Mouse (Mus musculus) hindbrain, embryonic 11.5 days (tissue): ENCODE measurements around the gene Arhgap4. TPM values are rescaled to one million over a fixed set of nuclear protein-coding genes. Genes with fewer than 3 reads are reported as not detected.
A peak's percentile ranks its signal among the peaks of the same experiment; 100 is the strongest.

Experiments used
- ATAC-seq: fragments of 200-750 bp; cut with Nextera tagmentation; 2 replicates; pipeline ENCODE4 v1.8.0; 2017; ENCODE audit warnings: mild to moderate bottlenecking, moderate TSS enrichment, moderate library complexity; ENCODE audit not compliant: low FRiP score
- DNase-seq: peaks from one replicate; pipeline ENCODE4 v3.0.0-alpha.2; 2015; ENCODE audit warnings: low spot score
- H3K27ac ChIP-seq: fragments of 300-500 bp; sonication (generic); 2 replicates; pipeline ENCODE4 v1.5.1; 2014; ENCODE audit warnings: mild to moderate bottlenecking, low read depth, low read length
- H3K27me3 ChIP-seq: fragments of 300-500 bp; sonication (generic); 2 replicates; pipeline ENCODE4 v1.6.1; 2014; ENCODE audit warnings: mild to moderate bottlenecking, low read length, moderate library complexity, mixed read lengths; ENCODE audit not compliant: control insufficient read depth, insufficient read depth
- H3K36me3 ChIP-seq: fragments of 300-500 bp; sonication (generic); 2 replicates; pipeline ENCODE4 v1.6.1; 2014; ENCODE audit warnings: mild to moderate bottlenecking, low read length, moderate library complexity, mixed read lengths; ENCODE audit not compliant: control insufficient read depth, insufficient read depth
- H3K4me1 ChIP-seq: fragments of 300-500 bp; sonication (generic); replicated peaks from 2 replicates; pipeline ENCODE4 v1.6.1; 2014; ENCODE audit warnings: low read length, mixed read lengths; ENCODE audit not compliant: control insufficient read depth, insufficient read depth
- H3K4me2 ChIP-seq: fragments of 300-500 bp; sonication (generic); replicated peaks from 2 replicates; pipeline ENCODE4 v1.6.1; 2014; ENCODE audit warnings: mild to moderate bottlenecking, low read depth, low read length
- H3K4me3 ChIP-seq: fragments of 300-500 bp; sonication (generic); 2 replicates; pipeline ENCODE4 v1.5.1; 2014; ENCODE audit warnings: low read depth, low read length
- H3K9ac ChIP-seq: fragments of 300-500 bp; sonication (generic); 2 replicates; pipeline ENCODE4 v1.6.1; 2014; ENCODE audit warnings: low read depth, low read length
- H3K9me3 ChIP-seq: fragments of 300-500 bp; sonication (generic); 2 replicates; pipeline ENCODE4 v1.6.1; 2016; ENCODE audit warnings: low read length; ENCODE audit not compliant: control insufficient read depth
- WGBS: fragments of 180-500 bp; shearing (Covaris S2); extraction: QIAGEN DNeasy Blood & Tissue Kit; methylation state at CpG from one replicate; pipeline ENCODE4 v1.1.7; 2014; 5-methylcytosine and 5-hydroxymethylcytosine counted together
- polyA plus RNA-seq: library from polyadenylated mRNA; unstranded; fragments of >200 nt; fragmentation: Nextera tagmentation; extraction: Ambion mirVana; gene quantifications from 2 replicates; pipeline ENCODE4 v1.2.1, GENCODE M21; 2014

Arhgap4 gene
- polyA plus RNA-seq, 1 experiment from 2014 or later: 0.99 TPM

- Histone ChIP-seq H3K36me3 (no peaks in the 10 kb centered on the region), H3K4me3 (peak overlapping the region; percentile 58; the same call in 1 of the 2 replicates), H3K9ac (peak overlapping the region; percentile 42; the same call in 1 of the 2 replicates), H3K9me3 (no peaks in the 10 kb centered on the region), H3K27me3 (no peaks in the 10 kb centered on the region), H3K4me2 (peak overlapping the region; percentile 57), H3K4me1 (no peaks in the 10 kb centered on the region), H3K27ac (no peak overlapping the region)
- WGBS: 58% methylated on average over 4 of the region's 8 CpGs
- ATAC-seq (no peak), DNase-seq (no peak)
Measured at GRCm38 (mm10) chrX:73922550-73922882, 846 bp upstream of the Arhgap4 start.

GRCm38 (mm10) chrX:73921285-73921822, 316 bp downstream of the Arhgap4 start:
- Histone ChIP-seq H3K4me3 (peak overlapping the region; percentile 58), H3K9me3 (no peaks in the 10 kb centered on the region), H3K36me3 (no peaks in the 10 kb centered on the region), H3K9ac (peak overlapping the region; percentile 72), H3K4me2 (peak overlapping the region; percentile 64), H3K4me1 (no peaks in the 10 kb centered on the region), H3K27ac (peak overlapping the region; percentile 63), H3K27me3 (no peaks in the 10 kb centered on the region)
- ATAC-seq: peak; percentile 55
- no peak for DNase-seq
- WGBS: 14% methylated on average over 34 of the region's 34 CpGs

GRCm38 (mm10) chrX:73918631-73919030, 3.0 kb downstream of the Arhgap4 start:
- H3K4me3 ChIP-seq: no peak overlapping the region
- H3K9me3 ChIP-seq: no peaks in the 10 kb centered on the region
- no peak overlapping the region for H3K9ac ChIP-seq
- H3K4me2 ChIP-seq: no peak overlapping the region
- no peaks in the 10 kb centered on the region for H3K27me3 ChIP-seq
- WGBS: 92% methylated on average over 5 of the region's 5 CpGs
- no peak for DNase-seq
- H3K4me1 ChIP-seq: no peaks in the 10 kb centered on the region
- no peak overlapping the region for H3K27ac ChIP-seq
- no peaks in the 10 kb centered on the region for H3K36me3 ChIP-seq
- ATAC-seq: no peak

DNA sequence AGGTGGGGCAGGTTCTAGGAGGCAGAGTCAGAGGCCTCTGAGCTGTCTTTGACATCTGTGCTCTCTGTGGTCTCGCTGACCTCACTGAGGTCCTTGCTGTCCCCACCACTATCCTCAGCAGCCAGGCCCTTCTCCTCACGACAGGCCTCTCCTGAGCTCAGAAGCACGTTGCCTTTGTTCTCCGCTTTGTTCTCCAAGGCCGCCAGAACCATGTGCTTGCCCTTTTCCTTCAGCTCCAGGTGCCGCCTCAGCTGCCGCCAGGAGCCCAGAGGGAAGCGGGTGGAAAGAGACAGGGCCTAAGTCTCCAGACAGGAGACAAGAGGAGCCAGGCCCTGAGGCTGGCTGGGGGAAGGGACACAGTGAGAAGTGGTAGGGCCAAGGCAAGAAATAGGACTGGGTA, 4.7 kb downstream of the Arhgap4 start:
- no peak overlapping the region for H3K27ac ChIP-seq
- H3K4me3 ChIP-seq: no peak overlapping the region
- ATAC-seq: no peak
- H3K36me3 ChIP-seq: no peaks in the 10 kb centered on the region
- WGBS: 81% methylated on average over 8 of the region's 8 CpGs
- no peaks in the 10 kb centered on the region for H3K4me1 ChIP-seq
- no peak overlapping the region for H3K9ac ChIP-seq
- H3K9me3 ChIP-seq: no peaks in the 10 kb centered on the region
- H3K27me3 ChIP-seq: no peaks in the 10 kb centered on the region
- DNase-seq: no peak
- no peak overlapping the region for H3K4me2 ChIP-seq

DNA sequence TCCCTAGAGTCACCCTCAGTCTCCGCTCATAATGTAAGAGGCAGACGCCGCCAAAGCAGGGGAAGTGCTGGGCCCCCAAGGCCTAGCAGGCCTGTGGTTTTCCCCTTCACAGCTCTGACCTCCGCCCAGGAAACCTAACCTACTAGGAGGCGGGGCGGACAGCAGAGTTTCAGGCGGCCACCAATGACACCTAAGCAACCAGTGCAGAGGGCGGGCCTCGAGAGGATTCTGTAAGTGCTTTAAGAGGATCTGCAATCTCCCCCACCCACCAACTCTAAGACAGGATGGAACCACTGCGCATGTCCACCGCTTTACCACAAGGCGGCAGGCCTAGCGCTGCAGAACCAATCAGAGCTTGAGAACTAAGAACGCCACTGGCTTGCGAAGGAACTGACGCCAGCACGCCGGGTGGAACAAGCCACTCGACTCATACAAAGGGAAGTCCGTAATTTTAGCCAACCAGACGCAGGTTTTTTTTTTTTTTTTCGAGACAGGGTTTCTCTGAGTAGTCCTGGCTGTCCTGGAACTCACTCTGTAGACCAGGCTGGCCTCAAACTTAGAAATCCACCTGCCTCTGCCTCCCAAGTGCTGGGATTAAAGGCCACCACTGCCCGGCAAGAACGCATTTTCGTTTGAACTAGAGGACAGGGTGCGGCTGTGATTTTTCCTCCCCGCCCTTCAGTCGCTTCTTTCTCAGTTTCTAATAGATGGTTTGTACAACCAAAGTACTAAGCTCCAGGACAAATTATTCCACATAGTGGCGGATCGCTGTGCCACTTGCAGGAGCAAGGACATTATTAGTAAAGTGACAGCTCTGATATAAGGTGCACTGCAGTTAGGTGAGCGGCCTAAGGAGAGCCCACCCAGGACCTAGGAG, 6.6 kb downstream of the Arhgap4 start:
- peak; percentile 87 for DNase-seq
- 24% methylated on average over 31 of the region's 31 CpGs for WGBS
- Histone ChIP-seq H3K9me3 (no peaks in the 10 kb centered on the region), H3K4me1 (no peaks in the 10 kb centered on the region), H3K27ac (peak overlapping the region; percentile 42; the same call in 1 of the 2 replicates), H3K4me2 (peak overlapping the region; percentile 26), H3K4me3 (0 out of 2 replicates have a peak overlapping the region, but pooled peaks have one; percentile 10), H3K9ac (no peak overlapping the region), H3K36me3 (no peaks in the 10 kb centered on the region), H3K27me3 (no peaks in the 10 kb centered on the region)
- ATAC-seq: peak; percentile 96

GRCm38 (mm10) chrX:73911588-73911987, 10.1 kb downstream of the Arhgap4 start:
- H3K4me1 ChIP-seq: no peaks in the 10 kb centered on the region
- no peak overlapping the region for H3K9ac ChIP-seq
- H3K4me2 ChIP-seq: no peak overlapping the region
- no peak overlapping the region for H3K4me3 ChIP-seq
- H3K36me3 ChIP-seq: no peaks in the 10 kb centered on the region
- DNase-seq (no peak), ATAC-seq (no peak)
- H3K27me3 ChIP-seq: no peaks in the 10 kb centered on the region
- 76% methylated on average over 2 of the region's 2 CpGs for WGBS
- no peak overlapping the region for H3K27ac ChIP-seq
- no peaks in the 10 kb centered on the region for H3K9me3 ChIP-seq

DNA sequence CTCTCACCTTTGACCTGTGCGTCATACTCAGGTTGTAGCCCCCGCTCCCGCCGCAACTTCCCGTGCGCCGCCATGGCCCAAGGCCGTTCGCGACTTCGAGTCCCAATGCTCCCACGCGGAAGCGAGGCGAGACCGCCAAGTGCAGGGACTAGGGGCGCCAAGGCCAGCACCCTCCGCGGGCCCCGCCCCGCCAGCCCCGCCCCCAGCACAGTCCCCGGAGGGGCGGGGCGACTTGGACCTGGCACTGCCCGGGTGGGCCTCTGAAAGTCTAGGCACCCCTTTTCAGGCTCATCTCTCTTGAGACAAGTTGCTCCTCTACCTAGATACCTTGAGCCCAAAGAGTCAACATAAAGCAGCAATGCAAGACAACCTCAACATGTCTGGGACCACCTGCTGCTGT, 10.5 kb downstream of the Arhgap4 start:
- Histone ChIP-seq H3K27ac (no peak overlapping the region), H3K4me2 (0 out of 2 replicates have a peak overlapping the region, but pooled peaks have one; percentile 4), H3K4me3 (no peak overlapping the region), H3K9ac (no peak overlapping the region), H3K4me1 (no peaks in the 10 kb centered on the region), H3K27me3 (no peaks in the 10 kb centered on the region), H3K9me3 (no peaks in the 10 kb centered on the region), H3K36me3 (no peaks in the 10 kb centered on the region)
- ATAC-seq (no peak), DNase-seq (no peak)
- WGBS: 14% methylated on average over 23 of the region's 26 CpGs

GRCm38 (mm10) chrX:73910451-73910850, 11.2 kb downstream of the Arhgap4 start:
- Histone ChIP-seq H3K9me3 (no peaks in the 10 kb centered on the region), H3K27ac (no peak overlapping the region), H3K36me3 (no peaks in the 10 kb centered on the region), H3K4me2 (no peak overlapping the region), H3K4me1 (no peaks in the 10 kb centered on the region), H3K4me3 (no peak overlapping the region), H3K9ac (no peak overlapping the region), H3K27me3 (no peaks in the 10 kb centered on the region)
- ATAC-seq (no peak), DNase-seq (no peak)

GRCm38 (mm10) chrX:73910049-73910448, 11.6 kb downstream of the Arhgap4 start:
- ATAC-seq (no peak), DNase-seq (no peak)
- no peaks in the 10 kb centered on the region for H3K36me3 ChIP-seq
- no peak overlapping the region for H3K4me2 ChIP-seq
- no peak overlapping the region for H3K4me3 ChIP-seq
- H3K9me3 ChIP-seq: no peaks in the 10 kb centered on the region
- no peaks in the 10 kb centered on the region for H3K4me1 ChIP-seq
- no peak overlapping the region for H3K27ac ChIP-seq
- 89% methylated on average over 1 of the region's 1 CpGs for WGBS
- H3K9ac ChIP-seq: no peak overlapping the region
- no peaks in the 10 kb centered on the region for H3K27me3 ChIP-seq
